Mouse (Mus musculus): ENCODE data around the gene Spag16.

Gene Spag16

GRCm38 (mm10) chr1:70442209-70443080 lies 615.7 kb downstream of the Spag16 start:
- no peak for DNase-seq (ENCODE audit: low read depth, low spot score)

- DNase-seq (ENCODE audit: low read depth, low spot score) = no peak
Measured at GRCm38 (mm10) chr1:70479864-70480263, 653.1 kb downstream of the Spag16 start.

GRCm38 (mm10) chr1:70518918-70519317 lies 692.1 kb downstream of the Spag16 start:
- peak; percentile 11 for DNase-seq (ENCODE audit: low read depth, low spot score)

GRCm38 (mm10) chr1:70527134-70527533 lies 700.4 kb downstream of the Spag16 start:
- no peak for DNase-seq (ENCODE audit: low read depth, low spot score)

GRCm38 (mm10) chr1:70529771-70530170 lies 703.0 kb downstream of the Spag16 start:
- no peak for DNase-seq (ENCODE audit: low read depth, low spot score)

GRCm38 (mm10) chr1:70551839-70552238 lies 725.1 kb downstream of the Spag16 start:
- no peak for DNase-seq (ENCODE audit: low read depth, low spot score)

- no peak for DNase-seq (ENCODE audit: low read depth, low spot score)
Measured at GRCm38 (mm10) chr1:70621805-70622204, 795.0 kb downstream of the Spag16 start.

GRCm38 (mm10) chr1:70624803-70625460 lies 798.2 kb downstream of the Spag16 start:
- DNase-seq (ENCODE audit: low read depth, low spot score) = peak; percentile 13

- no peak for DNase-seq (ENCODE audit: low read depth, low spot score)
Measured at GRCm38 (mm10) chr1:70652719-70653118, 825.9 kb downstream of the Spag16 start.

GRCm38 (mm10) chr1:70692529-70692928 lies 865.8 kb downstream of the Spag16 start:
- no peak for DNase-seq (ENCODE audit: low read depth, low spot score)

GRCm38 (mm10) chr1:70700270-70700669 lies 873.5 kb downstream of the Spag16 start:
- DNase-seq (ENCODE audit: low read depth, low spot score) = no peak

GRCm38 (mm10) chr1:70703934-70704333 lies 877.2 kb downstream of the Spag16 start:
- no peak for DNase-seq (ENCODE audit: low read depth, low spot score)

- no peak for DNase-seq (ENCODE audit: low read depth, low spot score)
Measured at GRCm38 (mm10) chr1:70705821-70706220, 879.1 kb downstream of the Spag16 start.

- DNase-seq (ENCODE audit: low read depth, low spot score) = no peak
Measured at GRCm38 (mm10) chr1:70725045-70725444, 898.3 kb downstream of the Spag16 start.

- DNase-seq (ENCODE audit: low read depth, low spot score) = peak; percentile 85
Measured at GRCm38 (mm10) chr1:70725655-70726066, 898.9 kb downstream of the Spag16 start, which contains the start of gene Vwc2l. Vwc2l (plus strand) TSS chr1:70725715.
